Mouse (Mus musculus) bone marrow macrophage, adult 2 months (primary cell): ENCODE measurements around the gene Kncn.

Experiments used
- CTCF ChIP-seq: IDR thresholded peaks from 2 replicates; pipeline ENCODE4 v1.5.1; 2012; ENCODE audit warnings: low read depth, mild to moderate bottlenecking, low read length, moderate library complexity
- POLR2A ChIP-seq: IDR thresholded peaks from 2 replicates; pipeline ENCODE4 v1.6.1; 2012; ENCODE audit warnings: mild to moderate bottlenecking, low read depth, low read length, borderline replicate concordance

- TF ChIP-seq POLR2A (no peak), CTCF (no peak)
Measured at GRCm38 (mm10) chr4:115855609-115856008, 28.6 kb upstream of the Kncn start.
